Mouse (Mus musculus) kidney, embryonic 16.5 days (tissue): ENCODE results near the gene Cul9. TPM values are rescaled to one million over a fixed set of nuclear protein-coding genes. Genes with fewer than 3 reads are reported as not detected.

ENCODE experiments used
- ATAC-seq: fragments of 200-750 bp; cut with Nextera tagmentation; 2 replicates; pipeline ENCODE4 v1.8.0; 2017; ENCODE audit warnings: moderate TSS enrichment; ENCODE audit not compliant: low FRiP score, low TSS enrichment
- H3K27ac ChIP-seq: fragments of 300-500 bp; sonication (generic); 2 replicates; pipeline ENCODE4 v1.5.1; 2014; ENCODE audit warnings: low read length
- H3K27me3 ChIP-seq: fragments of 300-500 bp; sonication (generic); 2 replicates; pipeline ENCODE4 v1.6.1; 2014; ENCODE audit warnings: low read length, control low read depth, mixed read lengths; ENCODE audit not compliant: insufficient read depth
- H3K36me3 ChIP-seq: fragments of 300-500 bp; sonication (generic); 2 replicates; pipeline ENCODE4 v1.6.1; 2014; ENCODE audit warnings: low read length, control low read depth, mixed read lengths; ENCODE audit not compliant: insufficient read depth
- H3K4me1 ChIP-seq: fragments of 300-500 bp; sonication (generic); 2 replicates; pipeline ENCODE4 v1.6.1; 2014; ENCODE audit warnings: low read length, control low read depth, mixed read lengths; ENCODE audit not compliant: insufficient read depth
- H3K4me2 ChIP-seq: fragments of 300-500 bp; sonication (generic); replicated peaks from 2 replicates; pipeline ENCODE4 v1.6.1; 2014; ENCODE audit warnings: low read depth, low read length
- H3K4me3 ChIP-seq: fragments of 300-500 bp; sonication (generic); 2 replicates; pipeline ENCODE4 v1.5.1; 2014; ENCODE audit warnings: mild to moderate bottlenecking, low read length
- H3K9ac ChIP-seq: fragments of 300-500 bp; sonication (generic); replicated peaks from 2 replicates; pipeline ENCODE4 v1.6.1; 2014; ENCODE audit warnings: low read length
- H3K9me3 ChIP-seq: fragments of 300-500 bp; sonication (generic); 2 replicates; pipeline ENCODE4 v1.6.1; 2016; ENCODE audit warnings: low read length, control low read depth
- WGBS: fragments of 180-500 bp; shearing (Covaris S2); extraction: QIAGEN DNeasy Blood & Tissue Kit; methylation state at CpG from one replicate; pipeline ENCODE4 v1.1.7; 2014; 5-methylcytosine and 5-hydroxymethylcytosine counted together
- polyA plus RNA-seq: library from polyadenylated mRNA; unstranded; fragments of >200 nt; fragmentation: Nextera tagmentation; extraction: Ambion mirVana; gene quantifications from 2 replicates; pipeline ENCODE4 v1.2.1, GENCODE M21; 2015

The Cul9 gene
- polyA plus RNA-seq, 1 experiment from 2014 or later: 6.5 TPM

DNA sequence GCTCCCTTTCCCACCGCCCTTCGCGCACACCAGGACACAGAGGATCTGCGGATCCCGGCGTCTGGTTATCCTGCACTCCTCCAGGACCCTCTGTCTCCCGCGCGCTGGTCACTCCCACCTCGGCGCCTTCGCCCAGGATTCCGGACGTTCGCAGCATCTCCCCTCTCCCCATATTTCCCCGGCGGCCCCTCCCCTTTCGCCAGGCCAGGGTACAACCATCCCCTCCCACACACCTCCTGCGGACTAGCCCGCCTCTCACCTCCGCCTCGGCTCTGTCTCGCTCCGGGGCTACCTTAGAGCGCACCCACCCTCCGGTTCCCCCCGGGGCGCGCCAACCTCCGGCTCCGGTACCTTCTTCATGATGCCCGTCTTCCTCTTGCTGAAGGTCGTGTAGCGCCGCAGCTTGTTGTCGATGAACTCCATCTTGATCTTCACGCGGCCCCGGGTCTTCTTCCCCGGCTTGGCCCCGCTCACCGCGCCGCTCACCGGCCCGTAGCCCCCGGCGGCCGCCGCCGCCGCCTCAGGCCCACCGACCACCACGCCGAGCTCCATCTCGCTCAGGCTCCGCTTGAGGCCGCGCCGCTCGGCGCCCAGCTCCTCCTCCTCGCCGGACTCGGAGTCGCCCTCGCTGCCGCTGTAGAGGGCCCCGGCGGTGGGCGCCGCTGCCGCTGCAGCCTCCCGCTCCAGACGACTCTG is 8.9 kb upstream of the Cul9 start:
- WGBS: under 1% methylated on average over 62 of the region's 75 CpGs
- ATAC-seq: no peak
- peaks cover 20% of the 10 kb centered on the region for H3K36me3 ChIP-seq

DNA sequence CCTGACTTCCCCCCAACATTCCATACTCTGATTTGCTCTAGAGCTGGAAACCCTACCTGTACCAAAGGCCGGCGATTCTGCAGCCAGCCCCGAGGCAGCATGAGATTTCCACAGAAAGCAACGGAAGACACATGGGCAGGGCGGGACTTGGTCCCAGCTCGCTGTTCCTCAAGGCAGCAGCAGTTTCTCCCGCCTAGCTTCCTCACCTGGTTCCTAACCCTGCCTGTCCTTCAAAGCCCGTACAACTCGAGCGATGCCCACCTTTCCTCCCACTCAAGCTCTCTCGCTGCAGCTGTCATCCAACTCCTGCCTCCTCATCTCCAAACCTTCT is 8.4 kb upstream of the Cul9 start:
- no peaks in the 10 kb centered on the region for H3K9me3 ChIP-seq
- WGBS: 0% methylated on average over 11 of the region's 11 CpGs
- H3K4me3 ChIP-seq: peak overlapping the region; percentile 76
- no peaks in the 10 kb centered on the region for H3K27me3 ChIP-seq
- H3K4me1 ChIP-seq: peaks cover 38% of the 10 kb centered on the region
- no peak for ATAC-seq
- H3K36me3 ChIP-seq: peaks cover 25% of the 10 kb centered on the region
- H3K27ac ChIP-seq: peak overlapping the region; percentile 94
- H3K9ac ChIP-seq: peak overlapping the region; percentile 95
- peak overlapping the region; percentile 86 for H3K4me2 ChIP-seq

More for the DNA sequence above, 8.9 kb upstream of the Cul9 start:
- Histone ChIP-seq H3K27me3 (no peaks in the 10 kb centered on the region), H3K9ac (peak overlapping the region; percentile 95), H3K27ac (peak overlapping the region; percentile 94), H3K4me2 (peak overlapping the region; percentile 86), H3K4me3 (peak overlapping the region; percentile 76), H3K9me3 (no peaks in the 10 kb centered on the region), H3K4me1 (peaks cover 38% of the 10 kb centered on the region)

DNA sequence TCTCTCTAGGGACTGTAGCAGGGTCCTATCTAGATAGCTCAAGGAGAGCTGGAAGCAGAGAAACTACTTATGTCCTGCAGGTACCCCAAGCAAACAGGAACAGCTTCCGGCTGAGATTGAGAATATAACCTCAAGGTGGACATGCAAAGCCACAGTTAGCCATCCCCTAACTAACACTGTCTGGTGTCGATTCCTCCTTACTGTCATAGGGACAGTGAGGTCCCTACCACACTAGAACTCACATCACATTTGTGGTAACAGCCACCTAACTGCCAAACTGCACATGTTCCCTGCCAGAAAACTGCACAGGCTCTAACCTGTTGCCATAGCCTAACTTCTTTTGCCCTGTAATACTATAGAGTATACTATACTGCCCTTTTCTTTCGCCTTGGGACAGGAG is 7.7 kb upstream of the Cul9 start:
- Histone ChIP-seq H3K9me3 (no peaks in the 10 kb centered on the region), H3K4me3 (peak overlapping the region; percentile 76), H3K36me3 (peaks cover 30% of the 10 kb centered on the region), H3K4me1 (peaks cover 38% of the 10 kb centered on the region), H3K27me3 (no peaks in the 10 kb centered on the region), H3K4me2 (peak overlapping the region; percentile 86), H3K9ac (peak overlapping the region; percentile 95), H3K27ac (peak overlapping the region; percentile 49; the same call in 1 of the 2 replicates)
- no peak for ATAC-seq
- WGBS: 49% methylated on average over 3 of the region's 3 CpGs

DNA sequence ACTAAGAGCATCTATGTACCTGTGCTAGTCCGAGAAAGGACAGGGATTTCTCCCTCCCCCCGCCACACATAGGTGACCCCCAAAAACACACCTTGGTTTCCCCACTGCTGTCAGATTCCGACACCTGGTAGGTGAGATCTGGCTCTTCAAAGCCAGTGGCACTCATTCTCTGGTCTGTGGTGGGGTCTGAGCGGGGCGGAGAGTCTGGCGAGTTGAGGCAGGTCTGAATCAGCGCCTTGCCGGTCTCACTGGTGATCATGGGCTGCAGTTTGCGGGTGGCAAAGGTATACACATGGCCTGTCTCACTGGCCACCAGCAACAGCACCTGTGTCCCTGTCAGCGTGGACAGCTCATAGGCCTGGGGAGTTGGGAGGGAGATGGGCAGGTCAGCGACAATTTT is 7.3 kb upstream of the Cul9 start:
- Histone ChIP-seq H3K27me3 (no peaks in the 10 kb centered on the region), H3K4me3 (peak overlapping the region; percentile 76), H3K9ac (peak overlapping the region; percentile 95), H3K4me1 (peaks cover 43% of the 10 kb centered on the region), H3K9me3 (no peaks in the 10 kb centered on the region), H3K36me3 (peaks cover 34% of the 10 kb centered on the region), H3K4me2 (peak overlapping the region; percentile 86), H3K27ac (peak overlapping the region; percentile 49)
- WGBS: 47% methylated on average over 11 of the region's 11 CpGs
- ATAC-seq: no peak

DNA sequence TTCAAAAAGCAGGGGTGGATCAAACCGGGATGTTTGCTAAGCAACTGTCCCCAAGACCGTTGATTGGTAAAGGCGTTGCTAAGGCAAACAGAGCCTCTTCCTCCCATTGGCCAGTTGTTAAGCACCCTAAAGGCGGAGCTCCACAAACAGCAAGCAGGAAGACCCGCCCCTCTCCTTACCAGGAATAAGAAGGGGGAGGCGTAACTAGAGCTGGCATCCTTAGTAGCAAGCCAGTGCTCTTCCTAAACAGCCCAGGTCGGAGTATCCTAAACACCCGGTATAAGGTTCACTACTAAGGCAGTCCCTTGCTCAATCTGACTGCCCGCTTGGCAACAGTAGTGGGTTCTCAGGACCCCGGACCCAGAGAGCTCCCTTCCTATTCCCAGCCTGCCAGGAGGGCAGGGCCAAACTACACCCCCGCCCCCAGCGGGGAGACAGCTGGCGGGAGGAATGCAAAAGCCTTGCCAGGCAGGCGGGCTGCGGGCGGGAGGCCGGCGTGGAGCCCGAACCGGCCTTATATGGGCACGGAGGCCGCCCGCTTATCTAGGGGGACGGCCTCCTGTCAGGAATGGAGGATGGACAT is 6.7 kb upstream of the Cul9 start:
- Histone ChIP-seq H3K27ac (peak overlapping the region; percentile 49), H3K4me2 (peak overlapping the region; percentile 86), H3K4me1 (peaks cover 47% of the 10 kb centered on the region), H3K4me3 (peak overlapping the region; percentile 76), H3K27me3 (no peaks in the 10 kb centered on the region), H3K9ac (peak overlapping the region; percentile 10; the same call in 1 of the 2 replicates), H3K36me3 (peaks cover 40% of the 10 kb centered on the region), H3K9me3 (no peaks in the 10 kb centered on the region)
- WGBS: 1% methylated on average over 24 of the region's 24 CpGs
- ATAC-seq: peak; percentile 64

DNA sequence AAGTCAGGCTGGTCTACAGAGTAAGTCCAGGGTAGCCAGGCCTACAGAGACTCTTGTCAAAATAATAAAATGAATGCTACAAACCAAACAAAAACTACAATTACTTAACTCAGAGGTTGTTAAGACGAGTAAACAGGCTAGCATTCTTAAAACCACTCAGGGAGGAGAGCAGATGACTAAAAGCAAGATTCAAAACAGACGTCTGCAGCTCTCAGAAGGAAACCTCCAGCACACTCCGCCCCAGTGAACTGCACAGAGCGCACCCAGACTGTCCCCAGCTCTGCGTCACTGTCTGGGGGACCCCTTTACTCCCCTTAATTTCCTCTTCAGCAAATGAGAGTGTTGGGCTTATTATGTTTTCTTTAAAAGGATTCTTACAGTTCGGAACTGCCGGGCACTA is 6.0 kb upstream of the Cul9 start:
- no peak overlapping the region; the same call in 1 of the 2 replicates for H3K4me3 ChIP-seq

DNA sequence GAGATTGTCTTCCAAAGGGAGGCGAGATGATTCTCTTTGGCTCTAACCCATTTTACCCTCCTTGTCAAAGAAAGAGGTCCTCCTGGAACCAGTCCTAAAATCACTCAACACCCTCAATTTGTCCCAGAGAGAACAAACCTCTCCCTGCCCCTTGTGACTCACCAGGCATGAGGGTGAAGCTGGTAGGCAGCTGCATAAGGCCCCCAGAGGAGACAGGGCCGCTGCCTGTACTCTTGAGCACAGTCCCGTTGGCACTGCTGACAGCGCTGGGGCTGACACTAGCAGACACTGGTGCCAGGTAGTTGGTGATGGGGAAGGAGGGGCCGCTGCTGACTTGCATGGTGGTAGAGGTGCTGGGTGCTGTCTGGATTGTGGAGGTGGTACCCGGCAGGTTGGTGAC is 5.2 kb upstream of the Cul9 start:
- Histone ChIP-seq H3K4me2 (no peak overlapping the region), H3K27me3 (no peaks in the 10 kb centered on the region), H3K9ac (no peak overlapping the region), H3K4me1 (peaks cover 51% of the 10 kb centered on the region), H3K36me3 (peaks cover 40% of the 10 kb centered on the region), H3K27ac (no peak overlapping the region), H3K4me3 (no peak overlapping the region), H3K9me3 (no peaks in the 10 kb centered on the region)
- no peak for ATAC-seq
- WGBS: 88% methylated on average over 6 of the region's 6 CpGs

More for the DNA sequence above, 6.0 kb upstream of the Cul9 start:
- Histone ChIP-seq H3K27me3 (no peaks in the 10 kb centered on the region), H3K4me2 (peak overlapping the region; percentile 86), H3K9ac (no peak overlapping the region), H3K27ac (peak overlapping the region; percentile 3; the same call in 1 of the 2 replicates), H3K9me3 (no peaks in the 10 kb centered on the region), H3K36me3 (peaks cover 40% of the 10 kb centered on the region), H3K4me1 (peaks cover 49% of the 10 kb centered on the region)
- WGBS: 87% methylated on average over 7 of the region's 7 CpGs
- no peak for ATAC-seq

DNA sequence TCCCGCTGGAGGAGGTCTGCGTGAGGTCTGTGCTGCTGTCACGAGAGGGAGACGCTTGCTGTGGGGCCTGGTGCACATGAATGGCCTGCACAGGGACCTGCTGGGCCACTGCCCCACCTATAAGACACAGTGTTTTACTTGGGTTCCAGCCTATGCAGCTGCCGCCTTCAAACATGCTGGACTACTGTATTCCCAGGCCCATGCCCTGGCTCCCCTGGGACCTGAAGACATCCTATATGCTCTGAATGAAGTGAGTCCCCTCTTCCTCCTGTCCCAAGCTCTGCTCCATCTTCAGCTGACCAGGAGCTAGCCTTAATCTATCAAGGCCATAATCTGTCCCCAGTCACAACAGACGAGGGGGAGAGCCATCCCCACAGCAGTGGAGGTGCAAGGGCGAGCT is 4.7 kb upstream of the Cul9 start:
- Histone ChIP-seq H3K9me3 (no peaks in the 10 kb centered on the region), H3K4me3 (no peak overlapping the region), H3K27me3 (no peaks in the 10 kb centered on the region), H3K27ac (no peak overlapping the region), H3K36me3 (peaks cover 40% of the 10 kb centered on the region), H3K4me2 (no peak overlapping the region), H3K9ac (no peak overlapping the region), H3K4me1 (peaks cover 54% of the 10 kb centered on the region)
- ATAC-seq: no peak
- 85% methylated on average over 7 of the region's 7 CpGs for WGBS

DNA sequence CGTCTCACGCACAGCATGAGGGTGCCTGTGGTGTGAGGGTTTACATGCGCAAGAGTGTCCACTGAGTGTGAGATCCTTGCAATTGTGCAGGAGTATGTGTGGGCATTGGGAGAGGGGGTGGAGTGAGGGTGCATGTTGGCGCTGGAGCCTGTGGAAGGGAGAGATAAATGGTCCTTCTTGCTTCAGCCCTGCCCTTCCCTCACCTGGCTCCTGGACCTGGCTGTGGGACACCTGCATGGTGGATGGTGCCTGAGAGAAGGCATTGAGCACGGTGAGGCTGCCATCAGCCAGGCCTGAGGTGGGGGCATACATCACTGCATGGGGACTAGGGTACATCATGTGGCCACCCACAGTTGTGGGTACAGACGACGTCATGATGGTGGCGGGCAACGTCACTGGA is 3.5 kb upstream of the Cul9 start:
- H3K27ac ChIP-seq: no peak overlapping the region
- no peaks in the 10 kb centered on the region for H3K9me3 ChIP-seq
- H3K9ac ChIP-seq: no peak overlapping the region
- 93% methylated on average over 9 of the region's 9 CpGs for WGBS
- peaks cover 40% of the 10 kb centered on the region for H3K36me3 ChIP-seq
- peaks cover 57% of the 10 kb centered on the region for H3K4me1 ChIP-seq
- H3K4me3 ChIP-seq: no peak overlapping the region
- no peaks in the 10 kb centered on the region for H3K27me3 ChIP-seq
- H3K4me2 ChIP-seq: no peak overlapping the region
- ATAC-seq: no peak

DNA sequence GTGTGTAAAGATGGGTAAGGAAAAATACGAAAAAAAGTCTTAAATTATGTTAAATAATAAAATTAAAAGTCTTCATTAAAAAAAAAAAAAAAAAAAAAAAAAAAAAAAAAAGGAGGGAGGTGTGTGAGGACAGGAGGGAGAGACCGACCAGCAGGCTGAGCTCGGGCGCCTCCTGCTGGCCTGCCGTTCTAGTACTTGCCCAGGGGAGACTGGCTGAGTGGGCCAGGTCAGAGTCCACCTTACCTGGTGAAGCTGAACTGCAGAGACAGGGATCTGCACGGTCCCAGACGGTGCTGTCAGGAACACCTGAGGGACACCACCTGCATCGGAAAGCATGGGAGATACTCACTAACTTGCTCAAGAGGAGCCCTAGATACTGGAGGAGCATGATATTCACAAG is 3.0 kb upstream of the Cul9 start:
- H3K27ac ChIP-seq: no peak overlapping the region
- H3K27me3 ChIP-seq: no peaks in the 10 kb centered on the region
- no peak overlapping the region for H3K9ac ChIP-seq
- no peak for ATAC-seq
- H3K4me3 ChIP-seq: no peak overlapping the region
- peaks cover 40% of the 10 kb centered on the region for H3K36me3 ChIP-seq
- H3K4me2 ChIP-seq: no peak overlapping the region
- H3K9me3 ChIP-seq: no peaks in the 10 kb centered on the region
- H3K4me1 ChIP-seq: peaks cover 52% of the 10 kb centered on the region
- 31% methylated on average over 8 of the region's 8 CpGs for WGBS
